Mouse (Mus musculus): Measurements from ENCODE around the gene Cfap97.

GRCm38 (mm10) chr8:46211611-46212071 is 60.1 kb downstream of the Cfap97 start:
- no peak for TF ChIP-seq CHD1 (IDR thresholded peaks at IDR 0.05; ENCODE audit: low read depth, low read length)
- TF ChIP-seq TCF12 (IDR thresholded peaks at IDR 0.05; ENCODE audit: low read depth, low read length), result no peak
- no peak for TF ChIP-seq GATA1 (IDR thresholded peaks at IDR 0.05; ENCODE audit: low read depth, low read length)
- TF ChIP-seq ZC3H11A (IDR thresholded peaks at IDR 0.05; ENCODE audit: low read depth, low read length), result no peak
- TF ChIP-seq GABPA (IDR thresholded peaks at IDR 0.05; ENCODE audit: low read depth, low read length), result no peak
- no peak for TF ChIP-seq CTCF (IDR thresholded peaks at IDR 0.05 in 2 of 3, conservative IDR thresholded peaks at IDR 0.05 in 1 of 3; ENCODE audit: control insufficient read depth in 1 of 3, insufficient read depth in 1 of 3, low read depth in 2 of 3, low read length in 3 of 3, poor library complexity in 1 of 3, severe bottlenecking in 1 of 3)
- TF ChIP-seq USF1 (IDR thresholded peaks at IDR 0.05; ENCODE audit: low read depth, low read length), result no peak
- TF ChIP-seq POLR2A (IDR thresholded peaks at IDR 0.05; ENCODE audit: control insufficient read depth in 1 of 2, insufficient read depth in 1 of 2, low read depth in 1 of 2, low read length in 2 of 2, poor library complexity in 1 of 2), result no peak
- TF ChIP-seq ZNF384 (IDR thresholded peaks at IDR 0.05; ENCODE audit: low read depth, low read length), result peak; percentile 32; the same call in 1 of the 2 replicates
- no peak for TF ChIP-seq HCFC1 (IDR thresholded peaks at IDR 0.05; ENCODE audit: low read depth, low read length)
- no peak for TF ChIP-seq TAL1 (IDR thresholded peaks at IDR 0.05; ENCODE audit: low read length)

Measured in MEL (cell line).